Mouse (Mus musculus): Measurements from ENCODE around the gene Fcgr1.
"Not testable (repeated sequence)": the region's sequence is repeated elsewhere in the genome, so short reads cannot be mapped to it uniquely, and the experiment has no call there.

The Fcgr1 gene

DNA sequence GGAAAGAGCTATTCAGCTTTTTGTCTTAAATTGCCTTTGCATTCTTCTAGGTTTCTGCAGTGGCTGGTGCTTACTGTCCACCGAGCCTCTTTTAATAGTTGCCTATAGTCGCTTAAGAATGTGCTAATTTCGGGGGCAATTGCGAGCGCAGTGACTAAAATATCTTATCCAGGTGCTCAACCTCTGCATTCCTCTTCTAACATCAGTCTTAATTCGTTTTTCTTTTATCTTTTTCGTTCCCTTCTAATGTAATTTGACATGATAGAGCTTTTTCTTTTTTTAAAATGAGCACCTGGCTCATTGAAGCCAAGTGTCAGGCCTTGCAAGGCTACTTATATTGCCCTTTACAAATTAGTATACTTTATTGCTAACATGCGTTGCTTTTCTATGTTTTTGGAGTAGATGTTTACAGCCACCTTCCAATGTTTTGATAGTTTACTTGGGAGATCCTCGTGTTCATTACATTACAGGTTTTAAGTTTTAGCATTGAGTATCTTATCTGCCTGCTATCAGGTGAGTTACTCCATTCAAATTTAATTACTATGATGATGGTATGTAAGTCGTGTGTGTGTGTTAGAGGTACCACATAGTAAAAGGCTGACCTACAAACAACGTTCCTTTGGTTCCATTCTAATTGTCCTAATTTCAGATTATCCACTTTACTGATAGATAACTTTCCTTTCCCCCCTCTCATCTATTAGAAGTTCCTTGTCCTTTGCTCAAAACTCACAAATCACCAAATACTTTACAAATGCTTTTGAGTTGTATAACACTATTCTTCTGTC lies 46.2 kb downstream of the Fcgr1 start:
- DNase-seq: no peak

DNA sequence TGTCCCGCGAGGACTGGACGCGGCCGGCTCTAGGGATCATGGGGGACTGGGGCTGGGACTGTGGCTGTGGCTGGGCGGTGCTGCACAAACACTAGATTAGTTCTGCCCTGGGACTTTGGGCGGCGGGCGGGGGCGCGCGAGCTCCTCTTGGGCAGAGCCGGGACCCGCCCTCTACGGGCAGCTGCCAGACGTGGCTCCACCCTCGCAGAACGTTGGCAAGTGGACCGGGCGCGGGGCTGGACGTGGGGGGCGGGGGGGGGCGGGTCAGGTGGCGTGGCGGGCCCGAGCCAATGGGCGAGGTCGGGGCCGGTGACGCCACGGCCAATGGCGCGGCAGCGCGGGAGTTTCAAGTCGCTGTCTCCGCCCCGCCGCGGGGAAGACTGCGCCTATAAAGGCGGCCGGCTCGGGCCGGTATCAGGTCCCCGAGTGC lies 47.3 kb downstream of the Fcgr1 start, which contains the start of gene Hist2h3c1:
Gene Hist2h3c1, plus strand, starts transcription at position 259 of the 430 bp plus-strand sequence.
- not testable (repeated sequence) for DNase-seq

GRCm38 (mm10) chr3:96246018-96246417 lies 47.8 kb downstream of the Fcgr1 start:
- not testable (repeated sequence) for DNase-seq

DNA sequence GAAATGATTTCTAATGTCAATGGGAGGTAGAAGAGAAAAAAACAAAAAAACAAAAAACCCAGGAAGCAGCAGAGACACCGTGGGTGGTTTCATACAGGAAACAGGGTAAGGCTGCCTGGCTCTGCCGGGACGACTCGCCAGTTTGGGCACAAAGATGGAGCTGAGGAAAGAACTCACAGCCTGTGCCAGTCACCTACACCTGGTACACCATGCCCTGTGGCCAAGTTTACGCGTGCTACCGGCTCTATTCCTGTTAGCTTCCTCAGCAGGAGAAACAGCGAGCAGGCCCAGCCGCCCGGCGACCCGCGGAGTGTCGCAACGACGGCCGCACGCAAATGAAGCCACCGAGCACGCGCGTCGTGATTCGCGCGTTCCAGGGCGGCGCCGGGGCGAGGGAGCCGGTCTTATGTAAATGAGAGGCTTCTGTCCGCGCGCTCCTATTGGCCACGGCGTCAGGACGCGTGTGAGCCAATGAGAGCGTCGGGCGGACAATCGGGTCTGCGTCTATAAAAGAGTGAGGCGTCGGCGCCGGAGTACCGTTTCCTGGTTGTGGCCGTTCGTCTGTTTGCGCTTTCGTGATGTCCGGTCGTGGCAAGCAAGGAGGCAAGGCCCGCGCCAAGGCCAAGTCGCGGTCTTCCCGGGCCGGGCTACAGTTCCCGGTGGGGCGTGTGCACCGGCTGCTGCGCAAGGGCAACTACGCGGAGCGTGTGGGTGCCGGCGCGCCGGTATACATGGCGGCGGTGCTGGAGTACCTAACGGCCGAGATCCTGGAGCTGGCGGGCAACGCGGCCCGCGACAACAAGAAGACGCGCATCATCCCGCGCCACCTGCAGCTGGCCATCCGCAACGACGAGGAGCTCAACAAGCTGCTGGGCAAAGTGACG lies 48.5 kb downstream of the Fcgr1 start, which contains the start of gene Hist2h2aa1:
Gene Hist2h2aa1, plus strand, starts transcription at position 495 of the 884 bp plus-strand sequence.
- DNase-seq: peak; percentile 94

- DNase-seq: no peak
Measured at GRCm38 (mm10) chr3:96243921-96244572, 49.7 kb downstream of the Fcgr1 start.

DNA sequence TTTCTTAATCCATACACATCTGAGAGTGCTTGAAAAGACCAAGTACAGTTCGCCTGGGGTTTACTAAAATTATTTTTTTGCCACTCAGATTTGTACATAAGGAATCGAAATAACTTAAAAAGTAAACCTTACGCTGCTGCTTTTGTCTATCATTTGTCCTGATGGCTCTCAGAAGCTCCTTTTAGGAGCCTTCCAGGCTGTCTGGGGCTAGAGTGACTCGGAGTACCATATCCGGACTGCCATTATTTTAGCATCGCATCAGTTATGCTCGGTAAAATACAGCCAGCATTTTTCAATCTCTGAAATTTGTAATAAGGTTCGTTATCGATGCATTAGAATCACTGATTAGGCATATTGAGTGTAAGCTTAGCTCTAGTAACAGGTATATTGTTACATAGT lies 53.0 kb downstream of the Fcgr1 start:
- DNase-seq: no peak

DNA sequence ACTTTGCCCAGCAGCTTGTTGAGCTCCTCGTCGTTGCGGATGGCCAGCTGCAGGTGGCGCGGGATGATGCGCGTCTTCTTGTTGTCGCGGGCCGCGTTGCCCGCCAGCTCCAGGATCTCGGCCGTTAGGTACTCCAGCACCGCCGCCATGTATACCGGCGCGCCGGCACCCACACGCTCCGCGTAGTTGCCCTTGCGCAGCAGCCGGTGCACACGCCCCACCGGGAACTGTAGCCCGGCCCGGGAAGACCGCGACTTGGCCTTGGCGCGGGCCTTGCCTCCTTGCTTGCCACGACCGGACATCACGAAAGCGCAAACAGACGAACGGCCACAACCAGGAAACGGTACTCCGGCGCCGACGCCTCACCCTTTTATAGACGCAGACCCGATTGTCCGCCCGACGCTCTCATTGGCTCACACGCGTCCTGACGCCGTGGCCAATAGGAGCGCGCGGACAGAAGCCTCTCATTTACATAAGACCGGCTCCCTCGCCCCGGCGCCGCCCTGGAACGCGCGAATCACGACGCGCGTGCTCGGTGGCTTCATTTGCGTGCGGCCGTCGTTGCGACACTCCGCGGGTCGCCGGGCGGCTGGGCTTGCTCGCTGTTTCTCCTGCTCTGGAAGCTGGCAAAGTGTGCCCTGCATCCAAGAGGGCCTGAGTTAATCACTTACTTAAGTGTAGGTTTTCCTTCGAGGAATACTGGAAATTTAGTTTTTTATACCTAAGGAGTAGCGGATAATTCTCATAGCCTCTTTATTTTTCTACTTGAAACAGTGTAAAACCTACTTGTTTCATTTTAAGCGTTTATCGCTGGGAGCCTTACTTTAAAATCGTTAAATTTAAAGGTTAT lies 53.6 kb downstream of the Fcgr1 start, which contains the start of gene Hist2h2aa2:
Gene Hist2h2aa2, minus strand, starts transcription at position 328 of the 850 bp plus-strand sequence.
- peak; percentile 96 for DNase-seq

DNA sequence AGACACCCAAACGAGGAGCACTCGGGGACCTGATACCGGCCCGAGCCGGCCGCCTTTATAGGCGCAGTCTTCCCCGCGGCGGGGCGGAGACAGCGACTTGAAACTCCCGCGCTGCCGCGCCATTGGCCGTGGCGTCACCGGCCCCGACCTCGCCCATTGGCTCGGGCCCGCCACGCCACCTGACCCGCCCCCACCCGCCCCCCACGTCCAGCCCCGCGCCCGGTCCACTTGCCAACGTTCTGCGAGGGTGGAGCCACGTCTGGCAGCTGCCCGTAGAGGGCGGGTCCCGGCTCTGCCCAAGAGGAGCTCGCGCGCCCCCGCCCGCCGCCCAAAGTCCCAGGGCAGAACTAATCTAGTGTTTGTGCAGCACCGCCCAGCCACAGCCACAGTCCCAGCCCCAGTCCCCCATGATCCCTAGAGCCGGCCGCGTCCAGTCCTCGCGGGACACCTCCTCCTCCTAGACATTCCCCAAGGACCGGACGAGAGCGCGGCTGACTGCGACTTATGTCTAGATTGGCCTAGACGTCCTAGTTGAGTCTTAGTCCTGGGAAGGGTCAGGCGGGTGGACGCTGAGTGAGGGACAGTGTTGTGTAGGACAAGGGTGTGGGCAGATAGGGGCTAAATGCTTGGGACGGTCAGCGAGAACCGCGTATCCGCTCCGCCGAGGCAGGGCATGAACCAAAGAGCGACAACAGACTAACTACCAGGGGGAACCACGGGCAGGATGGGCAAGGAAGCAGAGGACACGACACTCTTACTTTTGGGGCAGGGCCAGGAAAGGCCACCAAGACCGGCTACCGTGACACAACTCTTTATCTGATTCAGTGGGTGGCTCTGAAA lies 54.6 kb downstream of the Fcgr1 start, which contains the start of gene Hist2h3c2:
Gene Hist2h3c2, minus strand, starts transcription at position 174 of the 840 bp plus-strand sequence.
- DNase-seq: peak; percentile 73

- no peak for DNase-seq
Measured at GRCm38 (mm10) chr3:96237904-96238511, 55.8 kb downstream of the Fcgr1 start.

- DNase-seq: no peak
Measured at GRCm38 (mm10) chr3:96237335-96237903, 56.4 kb downstream of the Fcgr1 start.

- no peak for DNase-seq
Measured at GRCm38 (mm10) chr3:96236834-96237334, 56.9 kb downstream of the Fcgr1 start.

- DNase-seq: no peak
Measured at GRCm38 (mm10) chr3:96235836-96236235, 57.9 kb downstream of the Fcgr1 start.

- DNase-seq: no peak
Measured at GRCm38 (mm10) chr3:96234914-96235313, 58.9 kb downstream of the Fcgr1 start.

Measured in cerebellum, adult 11-12 months (tissue).